Mouse (Mus musculus) CD8-positive naive resting alpha-beta T cell, adult 2 months (primary cell): ENCODE results near the gene Abr.
A peak's percentile ranks its signal among the peaks of the same experiment; 100 is the strongest.

ENCODE experiments used
- DNase-seq, 2 experiments: peaks; one replicate each; pipeline ENCODE4 v3.0.0; 2022; ENCODE audit warnings: low read depth in 2 of 2, low spot score in 2 of 2

Gene Abr

DNA sequence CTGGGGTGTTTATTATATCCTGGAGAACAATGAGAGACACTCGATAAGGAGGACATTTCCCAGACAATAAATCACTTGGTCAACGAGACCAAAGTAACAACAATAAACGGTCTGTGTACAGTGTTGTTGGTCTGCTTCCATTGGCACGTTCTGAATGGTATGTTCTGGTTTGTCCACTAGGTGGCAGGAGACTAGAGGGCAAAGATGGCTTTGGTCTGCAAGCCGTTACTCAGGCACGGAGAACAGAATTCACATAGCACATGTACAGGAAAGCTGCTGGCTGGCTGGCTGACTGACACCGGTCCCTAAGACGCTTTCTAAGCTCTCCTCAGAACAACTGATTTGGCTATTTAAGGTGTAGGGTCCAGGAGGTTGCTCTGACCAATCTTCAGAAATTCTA is 97.2 kb downstream of the Abr start:
- peak; percentile 37 to 48 for DNase-seq

DNA sequence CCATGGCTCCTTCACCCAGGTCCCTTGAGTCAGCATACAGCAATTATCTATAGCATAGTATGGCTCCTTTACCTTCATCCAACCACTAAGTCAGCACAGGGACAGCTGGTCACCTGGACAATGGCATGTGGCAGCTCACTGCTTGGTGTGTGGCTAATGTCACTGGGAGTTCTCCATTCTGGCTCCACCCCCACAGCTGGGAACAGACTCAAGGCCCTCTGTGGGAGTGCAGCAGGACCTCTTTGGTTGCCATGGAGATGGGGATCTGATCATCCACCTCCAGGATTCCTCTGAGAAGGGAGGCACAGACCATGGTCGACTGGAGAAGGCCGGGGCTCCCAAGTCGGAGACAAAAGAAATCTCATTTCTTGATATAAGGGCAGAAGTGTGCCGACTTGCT is 98.8 kb downstream of the Abr start:
- DNase-seq, result no peak

DNA sequence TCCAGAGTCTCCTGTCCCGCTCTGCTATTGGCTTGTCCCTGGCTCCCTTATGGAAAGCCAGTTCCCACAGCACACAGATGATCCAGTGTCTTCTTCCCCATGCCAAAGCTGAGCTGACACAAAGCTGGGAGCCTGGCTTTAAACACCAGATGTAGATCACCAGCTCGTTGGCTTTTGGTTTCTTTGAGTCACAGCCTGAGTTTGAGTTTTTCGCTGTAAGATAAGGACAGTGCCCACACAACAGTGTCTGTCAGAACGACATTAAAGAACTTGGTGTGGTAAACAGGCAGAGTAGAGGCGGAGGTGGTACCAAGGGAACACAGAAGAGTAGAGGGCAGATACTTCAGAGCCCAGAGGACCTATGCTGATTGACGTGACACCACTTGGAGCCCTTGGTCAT is 101.2 kb downstream of the Abr start:
- DNase-seq, result no peak

DNA sequence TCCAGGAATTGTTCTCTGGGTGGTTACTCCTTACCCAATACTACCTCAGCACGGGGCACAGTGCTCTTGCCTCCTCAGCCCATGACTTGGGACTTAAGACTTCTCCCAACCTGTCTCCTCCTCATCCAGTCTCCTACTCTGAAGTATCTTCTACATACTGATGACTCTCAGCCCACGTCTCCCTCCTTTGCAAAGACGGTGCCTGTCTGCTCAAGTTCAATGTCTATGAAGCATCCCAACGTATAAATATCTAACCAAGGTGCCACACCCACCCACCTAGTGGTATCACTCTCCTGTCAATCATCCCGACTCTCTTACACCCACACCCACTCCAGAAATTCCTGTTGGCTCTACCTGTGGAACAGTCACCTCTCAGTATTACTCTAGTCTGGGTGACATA is 103.5 kb downstream of the Abr start:
- DNase-seq, result no peak

DNA sequence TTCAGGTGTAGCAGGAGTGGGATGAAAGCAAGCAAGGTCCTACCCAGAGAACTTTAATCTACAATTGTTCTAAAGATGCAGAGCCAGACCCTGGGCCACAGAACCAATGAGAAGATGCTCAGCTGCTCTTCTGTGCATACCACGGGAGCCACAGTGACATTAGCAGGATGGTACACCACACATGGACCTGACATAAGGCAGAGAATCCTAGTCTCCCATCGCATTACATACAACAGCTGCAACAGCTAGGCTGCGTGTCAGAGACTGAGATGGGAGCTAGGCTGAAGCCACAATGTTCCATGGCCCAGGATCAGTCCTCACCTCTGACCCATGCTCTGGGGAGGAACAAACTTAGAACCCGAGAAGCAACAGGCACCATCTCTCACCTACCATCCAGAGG is 104.0 kb downstream of the Abr start:
- DNase-seq, result no peak

DNA sequence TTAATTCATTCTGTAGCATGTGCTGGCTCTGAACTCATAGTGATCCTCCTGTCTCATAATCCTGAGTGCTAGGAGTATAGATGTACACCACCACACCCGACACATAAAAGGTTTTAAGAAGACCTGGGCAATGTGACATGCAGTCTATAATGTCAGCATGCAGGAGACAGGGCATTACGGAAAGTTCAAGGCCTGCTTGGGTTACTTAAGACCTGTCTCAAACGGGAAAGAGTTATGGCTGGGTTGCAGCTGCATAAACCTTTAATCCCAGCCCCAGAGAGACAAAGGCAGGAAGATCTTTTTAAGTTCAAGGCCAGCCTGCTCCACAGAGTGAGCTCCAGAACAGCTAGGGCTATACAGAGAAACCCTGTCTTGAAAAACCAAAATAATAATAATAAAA is 105.2 kb downstream of the Abr start:
- no peak for DNase-seq

DNA sequence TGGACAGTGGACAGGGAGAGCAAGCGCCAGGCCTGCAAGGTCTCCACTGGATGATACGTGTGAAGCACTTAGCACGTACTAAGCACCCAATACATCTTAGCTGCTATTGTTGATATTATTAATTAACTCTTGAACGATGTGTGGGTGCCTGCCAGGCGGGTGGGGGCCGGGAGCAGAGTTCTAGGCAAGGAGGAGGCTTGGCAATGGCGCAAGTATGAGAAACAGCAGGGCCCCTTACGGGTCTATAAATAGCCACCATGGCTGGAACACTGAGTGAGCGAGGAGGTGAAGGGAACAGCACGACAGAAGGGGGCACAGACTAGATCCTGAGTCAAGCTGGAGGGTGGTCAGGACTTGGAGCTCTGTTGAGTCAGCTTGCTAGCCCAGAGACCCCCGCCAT is 107.0 kb downstream of the Abr start:
- no peak for DNase-seq

DNA sequence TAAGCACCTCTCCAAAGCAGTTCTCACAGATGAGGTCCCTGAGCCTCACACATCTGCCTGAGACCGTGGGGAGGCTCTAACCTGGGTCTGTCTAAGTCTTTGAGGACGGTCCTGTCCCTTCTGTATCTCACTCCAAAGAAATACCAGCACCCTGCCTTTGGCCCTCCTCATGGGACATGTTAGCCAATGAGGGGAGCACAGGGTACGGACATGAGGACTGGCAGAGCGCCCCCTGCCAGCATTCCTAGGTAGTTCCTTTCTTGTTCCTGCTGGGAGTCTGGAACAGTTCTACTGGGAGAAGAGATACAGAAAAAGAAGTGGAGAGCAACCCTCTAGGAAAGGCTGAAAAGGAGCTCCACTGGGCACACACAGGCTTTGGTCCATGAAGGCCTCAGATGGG is 111.1 kb downstream of the Abr start:
- no peak for DNase-seq

DNA sequence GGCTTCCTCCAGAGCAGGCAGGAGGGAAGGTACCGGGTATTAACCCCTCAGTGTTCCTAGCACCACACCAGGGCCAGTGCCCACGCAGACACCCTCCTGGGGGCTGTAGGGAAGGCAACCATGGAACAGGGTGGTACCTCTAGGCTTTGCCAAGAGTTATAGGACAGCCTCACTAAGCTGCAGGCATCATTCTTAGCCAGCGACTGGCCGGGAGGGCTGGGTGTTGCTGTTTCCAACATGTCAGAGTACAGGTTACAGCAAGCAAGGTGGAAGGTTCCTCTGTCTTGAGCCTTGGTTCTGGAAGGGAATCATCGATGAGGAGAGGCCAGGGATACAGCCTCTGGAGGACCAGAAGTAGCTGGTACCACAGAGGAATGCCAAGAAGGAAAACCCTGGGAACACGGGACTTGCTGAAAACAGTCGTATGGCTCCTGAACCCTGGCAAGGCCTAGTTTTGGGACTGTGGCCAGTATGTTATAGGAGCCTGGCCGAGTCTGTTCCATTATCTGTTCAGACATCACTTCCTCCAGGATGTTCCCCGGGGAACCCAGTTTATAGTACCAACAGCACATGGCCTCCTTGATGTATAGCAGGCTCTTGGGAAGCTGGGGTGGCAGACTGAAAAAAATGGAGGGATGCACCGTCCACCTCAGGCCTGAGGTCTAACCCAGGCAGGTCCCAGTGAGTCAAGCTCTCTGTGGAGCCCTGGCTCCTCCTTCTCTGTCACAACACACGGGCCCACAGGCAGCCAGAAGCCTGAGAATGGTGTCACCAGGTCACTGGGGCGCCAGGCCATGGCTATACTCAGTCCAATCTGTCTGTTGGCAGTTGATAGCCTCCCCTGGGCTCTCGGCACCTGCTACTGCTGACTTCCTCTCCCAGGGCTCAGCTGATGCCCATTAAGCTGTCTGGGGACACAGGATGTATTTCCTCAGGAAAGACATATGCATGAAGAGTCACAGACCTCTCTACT is 112.1 kb downstream of the Abr start:
- DNase-seq, result no peak

DNA sequence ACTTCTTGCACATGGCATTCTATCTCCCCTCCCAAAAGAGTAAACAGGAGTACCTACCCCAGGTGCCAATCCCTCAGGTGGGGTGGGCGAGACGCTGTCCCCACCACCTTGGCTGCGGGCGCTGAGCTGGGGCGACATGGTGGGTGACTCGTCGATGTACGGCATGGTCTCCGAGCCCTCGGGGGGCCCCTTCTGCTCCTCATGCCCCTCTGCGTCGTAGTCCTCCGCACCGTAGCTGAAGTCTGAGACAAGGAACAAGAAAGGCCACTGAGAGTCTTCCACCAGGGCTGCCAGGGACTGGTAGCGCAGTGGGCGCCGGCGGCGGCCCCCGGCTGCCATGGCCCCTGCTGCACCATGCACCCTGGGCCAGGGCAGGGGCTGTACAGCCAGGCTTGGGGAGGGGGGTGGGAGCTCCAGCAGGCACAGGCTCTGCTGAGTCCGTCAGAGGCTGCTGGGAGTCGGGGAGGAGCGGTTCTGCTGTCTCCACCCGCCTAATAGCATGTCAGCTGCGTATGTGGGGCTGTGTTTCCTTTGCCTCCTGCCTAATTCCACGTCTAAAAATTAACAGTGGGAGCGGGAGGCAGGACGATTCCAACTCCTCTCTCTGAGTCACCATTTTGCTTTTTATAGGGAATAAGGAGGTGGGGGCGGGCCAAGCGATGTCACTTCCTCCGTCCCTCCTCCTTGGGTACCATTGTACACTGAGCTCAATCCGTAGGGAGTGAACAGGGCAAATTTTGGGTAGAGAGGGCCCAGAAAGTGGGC is 113.1 kb downstream of the Abr start:
- DNase-seq, result no peak

DNA sequence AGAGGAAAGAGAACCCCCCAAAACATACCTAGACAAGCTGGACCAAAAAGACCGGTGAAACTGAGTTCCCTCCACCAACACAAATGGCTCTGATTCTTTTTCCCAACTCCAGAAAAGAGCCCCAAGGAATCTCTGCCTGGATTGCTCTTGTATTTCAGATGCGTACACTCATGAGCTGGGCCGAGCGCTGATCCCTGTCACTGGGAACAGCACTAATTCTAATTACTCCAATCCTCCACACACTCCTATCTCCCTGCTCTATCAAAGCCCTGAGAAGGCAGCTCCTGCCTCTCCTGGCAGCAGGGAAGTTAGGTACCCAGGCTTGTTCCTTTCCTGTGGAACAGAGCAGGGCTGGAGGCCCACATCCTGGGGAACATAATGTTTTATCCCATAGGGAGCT is 114.0 kb downstream of the Abr start:
- DNase-seq, result no peak

DNA sequence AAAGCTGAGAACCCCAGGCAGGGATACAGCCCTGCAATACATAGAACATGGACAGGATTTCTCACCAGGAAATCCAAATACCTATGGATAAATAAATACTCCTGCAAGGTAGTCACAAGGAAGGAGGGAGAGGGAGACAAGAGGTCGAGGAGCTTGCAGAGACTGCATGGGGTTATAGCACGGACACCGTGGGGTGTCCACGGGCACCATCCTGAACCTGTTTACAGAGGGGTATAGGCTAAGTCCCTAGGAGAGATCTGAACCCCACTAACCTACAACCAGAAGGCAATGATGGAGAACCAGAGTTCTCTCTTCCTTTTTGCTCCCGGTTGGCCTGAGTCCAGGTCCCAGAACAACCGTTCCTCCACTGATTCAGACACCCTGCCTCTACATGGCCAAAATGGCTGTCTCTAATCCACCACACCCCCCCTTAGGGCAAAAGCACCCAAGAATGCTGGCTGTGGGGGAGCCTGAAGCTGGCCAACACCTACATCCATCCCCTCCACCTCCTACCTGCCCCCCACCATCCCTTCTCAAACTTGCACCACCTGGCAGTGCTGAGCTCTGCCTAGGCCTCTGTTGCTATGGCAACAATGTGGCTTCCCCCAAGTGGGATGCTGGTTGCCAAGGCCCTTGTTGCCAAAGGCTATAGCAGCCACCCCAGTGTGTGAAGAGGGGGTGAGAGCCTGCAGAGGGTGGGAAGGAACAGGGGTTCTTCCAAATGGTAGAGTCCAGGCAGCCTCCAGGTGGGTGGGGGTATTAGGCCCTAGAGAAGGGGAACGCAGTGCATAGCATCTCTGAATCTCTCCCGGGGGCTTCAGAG is 114.6 kb downstream of the Abr start:
- DNase-seq, result no peak

DNA sequence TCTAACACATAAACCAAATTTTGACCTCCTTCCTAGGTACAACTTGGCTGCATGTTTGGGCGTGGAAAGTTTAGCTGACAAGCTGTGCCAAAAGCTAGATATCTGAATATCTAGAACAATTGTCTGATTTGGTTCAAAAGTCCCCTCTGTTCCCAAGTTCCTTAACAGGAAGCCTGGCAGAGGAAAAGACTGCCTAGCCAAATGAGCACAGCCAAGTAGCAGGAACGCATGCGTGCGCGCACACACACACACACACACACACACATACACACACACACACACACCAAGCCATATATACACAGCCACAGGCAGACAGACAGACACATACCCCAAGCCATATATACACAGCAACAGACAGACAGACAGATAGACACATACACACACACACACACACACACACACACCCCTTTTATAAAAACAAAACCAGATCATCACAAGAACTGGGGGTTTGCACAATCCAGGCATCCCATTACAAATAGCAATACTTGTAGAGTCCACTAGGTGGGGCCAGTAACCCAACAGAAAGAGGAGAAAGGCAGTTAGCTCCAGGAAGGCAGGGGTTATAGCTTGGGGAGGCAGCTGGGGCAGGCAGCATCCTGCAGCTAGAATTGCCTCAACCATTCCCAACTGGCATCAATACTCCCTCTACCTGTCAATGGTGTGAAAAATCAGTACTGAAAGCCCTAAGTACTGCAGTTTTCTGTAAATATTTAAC is 115.4 kb downstream of the Abr start:
- peak; percentile 56 to 61 for DNase-seq

DNA sequence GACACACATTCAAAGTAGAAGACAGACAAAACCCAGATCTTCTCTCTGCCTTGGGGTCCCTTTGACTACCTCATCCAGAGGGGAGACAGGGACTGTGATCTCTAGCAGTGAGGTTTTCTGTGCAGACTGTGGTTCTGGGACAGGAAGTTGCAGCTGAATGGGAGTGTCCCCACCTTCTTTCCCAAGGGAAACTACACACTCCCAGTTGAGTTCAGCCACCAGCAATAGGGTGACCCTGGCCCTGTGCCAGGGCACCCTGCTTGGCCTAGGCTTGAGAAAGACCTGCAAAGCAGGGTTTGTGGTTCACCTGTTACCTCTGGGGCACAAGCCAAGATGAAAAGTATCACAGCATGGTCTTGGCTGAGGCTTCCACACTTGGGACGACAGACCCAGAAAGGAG is 117.0 kb downstream of the Abr start:
- DNase-seq, result no peak

DNA sequence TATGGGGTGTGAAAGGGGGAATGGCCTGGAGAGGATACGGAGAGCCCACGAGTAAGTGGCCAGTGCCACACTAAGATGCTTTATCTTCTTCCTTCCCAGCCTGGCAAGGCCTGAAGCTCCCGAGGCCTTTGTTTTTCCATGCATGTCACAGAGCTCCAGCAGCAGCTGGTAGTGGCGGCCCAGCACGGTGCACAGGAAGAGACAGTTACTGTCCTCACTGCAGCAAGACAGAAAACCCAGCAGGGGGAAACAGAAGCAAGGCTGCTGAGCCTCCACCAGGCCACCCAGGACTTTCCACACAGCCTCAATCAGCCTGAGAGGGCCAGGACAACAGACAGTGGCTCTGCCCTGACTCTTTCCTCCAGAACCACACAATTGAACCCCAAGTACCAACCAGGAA is 118.1 kb downstream of the Abr start:
- no peak for DNase-seq

DNA sequence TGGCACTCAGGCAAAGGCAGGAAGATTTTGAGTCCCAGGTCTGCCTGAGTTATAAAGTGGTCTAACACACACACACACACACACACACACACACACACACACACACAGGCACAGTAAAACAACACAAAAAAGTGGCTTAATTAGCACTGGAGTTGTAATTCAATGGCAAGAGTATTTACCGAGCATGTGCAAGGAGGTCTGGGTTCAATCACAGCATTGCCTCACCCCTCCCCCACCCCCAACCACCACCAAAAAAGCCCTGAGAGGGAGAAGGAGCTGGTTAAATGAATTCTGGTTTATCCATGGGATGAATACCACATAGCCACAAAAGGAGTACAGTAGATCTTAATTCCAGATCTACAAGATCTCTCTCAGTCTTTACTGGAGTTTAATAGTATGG is 122.1 kb downstream of the Abr start:
- DNase-seq, result no peak

DNA sequence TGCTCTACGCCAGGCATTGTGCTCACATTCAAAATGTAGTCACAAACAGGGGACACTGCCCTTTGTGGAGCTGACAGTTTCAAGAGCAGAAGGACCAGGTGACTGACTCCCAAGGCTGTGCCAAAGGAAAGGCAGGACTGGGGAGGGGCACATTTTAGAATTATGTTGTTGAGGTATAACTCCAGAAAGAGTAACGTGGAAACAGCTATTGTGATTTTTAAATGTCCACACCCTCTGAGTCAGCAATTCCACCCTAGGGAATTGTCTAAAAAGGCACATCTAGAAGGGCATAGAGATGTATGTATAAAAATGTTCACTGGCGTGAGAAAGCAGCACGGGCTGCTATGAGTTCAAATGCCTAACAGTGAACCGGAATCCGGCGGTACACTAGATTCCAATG is 122.5 kb downstream of the Abr start:
- DNase-seq, result no peak

DNA sequence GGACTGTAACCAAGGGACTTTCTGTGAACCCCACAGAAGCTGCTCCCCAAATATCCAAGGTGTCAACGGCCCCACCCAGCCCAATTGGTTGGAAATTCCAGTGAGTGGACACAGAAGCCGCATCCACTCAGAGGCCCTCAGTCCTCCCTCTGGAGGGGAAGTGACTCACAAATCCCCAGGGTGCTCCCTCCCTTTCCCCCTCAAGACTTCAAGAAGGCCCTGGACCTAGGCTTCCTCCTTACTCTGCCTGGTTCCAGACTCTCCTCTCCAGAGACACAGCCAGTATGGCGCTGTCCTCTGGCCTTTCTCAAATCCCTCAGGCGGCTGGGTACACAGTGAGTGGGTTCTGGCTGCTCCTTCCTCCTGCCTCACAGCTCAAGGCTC is 124.4 kb downstream of the Abr start:
- DNase-seq, result no peak

DNA sequence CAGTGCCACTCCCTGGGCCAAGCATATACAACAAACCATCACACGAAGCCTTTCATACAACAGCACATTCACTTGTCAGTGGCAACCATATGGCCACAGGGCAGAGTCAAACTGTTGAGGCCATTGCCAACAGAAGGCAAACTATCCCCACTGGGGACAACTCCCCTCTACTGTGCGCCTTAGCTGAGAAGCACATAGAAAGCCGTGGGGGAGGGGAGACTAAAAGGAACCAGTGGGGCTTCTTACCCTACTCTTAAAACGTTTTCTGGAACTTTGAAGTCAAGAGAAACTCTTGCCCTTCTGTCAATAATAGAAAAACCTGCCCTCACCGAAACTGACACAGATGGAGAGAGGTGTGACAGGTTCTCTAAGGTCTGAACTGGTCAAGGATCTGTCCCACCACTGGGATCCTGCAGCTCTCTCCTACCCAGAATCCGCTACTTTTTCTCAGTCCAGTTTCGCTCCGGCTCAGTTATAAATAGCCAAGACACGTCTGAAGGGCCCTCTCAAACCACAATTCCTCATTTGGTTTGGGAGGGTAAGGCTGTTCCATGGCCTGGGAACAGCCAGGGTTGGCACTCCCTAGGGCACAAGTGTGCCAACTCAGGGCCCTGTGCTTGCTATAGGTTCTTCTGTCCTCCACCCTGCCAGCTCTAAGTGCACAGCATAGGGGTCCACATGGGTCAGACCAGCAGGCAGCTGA is 124.9 kb downstream of the Abr start:
- DNase-seq, result no peak

DNA sequence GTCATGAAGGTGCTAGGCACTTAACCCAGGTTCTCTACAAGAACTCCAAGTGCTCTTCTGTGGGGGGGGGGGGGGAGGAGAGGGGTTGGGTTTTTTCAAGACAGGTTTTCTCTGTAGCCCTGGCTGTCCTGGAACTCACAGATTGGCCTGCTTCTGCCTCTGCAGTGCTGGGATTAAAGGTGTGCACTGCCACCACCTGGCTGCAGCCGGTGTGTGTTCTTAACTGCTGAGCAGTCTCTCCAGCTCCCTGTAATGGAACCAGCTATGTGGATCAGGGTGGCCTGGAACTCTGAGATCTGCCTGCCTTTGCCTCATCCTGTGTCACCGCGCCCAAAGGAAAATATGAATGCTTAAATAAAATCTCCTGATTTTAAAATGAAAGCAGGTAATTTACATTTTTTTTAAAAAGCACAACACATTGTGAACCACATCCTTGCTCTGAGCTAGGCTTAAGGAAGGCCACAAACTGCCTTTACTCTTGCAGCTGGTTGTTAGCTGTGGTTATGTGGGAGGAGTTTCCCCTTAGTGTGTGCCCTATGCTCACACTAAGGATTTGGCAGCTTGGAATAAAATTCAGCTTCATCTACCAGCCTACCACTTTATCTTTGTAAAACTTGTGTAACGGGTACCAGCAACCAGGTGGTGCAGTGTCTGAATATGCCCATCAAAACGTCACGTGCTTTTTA is 125.9 kb downstream of the Abr start:
- peak; percentile 38 to 55 for DNase-seq
